Mouse (Mus musculus) stomach, embryonic 14.5 days (tissue): ENCODE data around the gene Dab1. TPM values are rescaled to one million over a fixed set of nuclear protein-coding genes. Genes with fewer than 3 reads are reported as not detected.

Source experiments
- ATAC-seq: fragments of 200-750 bp; cut with Nextera tagmentation; 2 replicates; pipeline ENCODE4 v1.8.0; 2017; ENCODE audit warnings: low read depth, moderate TSS enrichment; ENCODE audit not compliant: insufficient number of reproducible peaks, insufficient read depth, low FRiP score
- H3K27ac ChIP-seq: fragments of 300-500 bp; sonication (generic); 2 replicates; pipeline ENCODE4 v1.5.1; 2014; ENCODE audit warnings: mild to moderate bottlenecking, low read length, moderate library complexity, mixed read lengths
- H3K27me3 ChIP-seq: fragments of 300-500 bp; sonication (generic); 2 replicates; pipeline ENCODE4 v1.6.1; 2014; ENCODE audit warnings: low read length, control low read depth, mixed read lengths; ENCODE audit not compliant: control insufficient read depth, insufficient read depth
- H3K36me3 ChIP-seq: fragments of 300-500 bp; sonication (generic); 2 replicates; pipeline ENCODE4 v1.6.1; 2014; ENCODE audit warnings: mild to moderate bottlenecking, control low read depth, low read length, moderate library complexity, mixed read lengths; ENCODE audit not compliant: control insufficient read depth, insufficient read depth
- H3K4me1 ChIP-seq: fragments of 300-500 bp; sonication (generic); 2 replicates; pipeline ENCODE4 v1.6.1; 2014; ENCODE audit warnings: low read length, control low read depth, mixed read lengths; ENCODE audit not compliant: control insufficient read depth, insufficient read depth
- H3K4me2 ChIP-seq: fragments of 300-500 bp; sonication (generic); replicated peaks from 2 replicates; pipeline ENCODE4 v1.6.1; 2014; ENCODE audit warnings: low read depth, low read length, control low read depth
- H3K4me3 ChIP-seq: fragments of 300-500 bp; sonication (generic); 2 replicates; pipeline ENCODE4 v1.5.1; 2014; ENCODE audit warnings: low read depth, low read length, control low read depth
- H3K9ac ChIP-seq: fragments of 300-500 bp; sonication (generic); replicated peaks from 2 replicates; pipeline ENCODE4 v1.6.1; 2014; ENCODE audit warnings: low read depth, mild to moderate bottlenecking, control low read depth, low read length, moderate library complexity, mixed read lengths
- H3K9me3 ChIP-seq: fragments of 300-500 bp; sonication (generic); 2 replicates; pipeline ENCODE4 v1.6.1; 2016; ENCODE audit warnings: low read depth, low read length, control low read depth; ENCODE audit not compliant: control insufficient read depth
- WGBS: fragments of 180-500 bp; shearing (Covaris S2); extraction: QIAGEN DNeasy Blood & Tissue Kit; methylation state at CpG from one replicate; pipeline ENCODE4 v1.1.7; 2014; 5-methylcytosine and 5-hydroxymethylcytosine counted together
- polyA plus RNA-seq: library from polyadenylated mRNA; unstranded; fragments of >200 nt; fragmentation: Nextera tagmentation; extraction: Ambion mirVana; gene quantifications from 2 replicates; pipeline ENCODE4 v1.2.1, GENCODE M21; 2014

Dab1 gene
- polyA plus RNA-seq, 1 experiment from 2014 or later: 8.5 TPM

DNA sequence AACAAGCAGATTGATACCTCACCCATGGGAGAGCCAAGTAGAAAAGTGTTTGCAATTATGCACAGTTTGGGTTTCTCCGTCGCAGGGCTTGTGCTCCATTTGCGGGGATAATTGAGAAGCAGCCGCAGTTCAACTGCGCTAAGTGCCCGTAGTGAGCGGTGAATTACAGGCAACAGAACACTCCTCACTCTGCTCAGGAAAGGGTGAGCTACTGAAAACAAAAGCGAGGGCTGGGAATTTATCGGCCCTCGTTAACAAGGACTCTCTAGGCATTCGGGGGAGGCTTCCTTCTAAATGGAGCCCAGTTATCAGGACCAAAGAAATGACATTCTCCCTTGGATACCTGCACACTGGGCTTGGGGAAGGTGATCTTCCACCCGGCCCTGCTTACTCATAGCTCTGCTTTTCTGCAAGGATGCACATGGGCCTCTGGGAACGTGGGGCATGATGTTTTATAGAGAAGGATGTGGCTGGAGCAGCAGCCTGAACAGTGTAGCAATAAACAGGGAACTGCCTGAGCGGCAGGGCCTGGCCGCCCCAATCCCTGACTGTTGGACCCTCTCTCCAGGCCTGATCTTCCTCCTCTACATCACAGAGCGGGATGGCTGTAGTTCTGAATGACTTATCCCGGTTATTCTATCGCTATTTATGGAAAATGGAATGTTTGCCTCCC, 1067.1 kb downstream of the Dab1 start:
- no peak overlapping the region for H3K4me3 ChIP-seq
- no peaks in the 10 kb centered on the region for H3K27me3 ChIP-seq
- no peaks in the 10 kb centered on the region for H3K36me3 ChIP-seq
- no peak for ATAC-seq
- no peak overlapping the region for H3K9ac ChIP-seq
- 69% methylated on average over 18 of the region's 18 CpGs for WGBS
- H3K4me1 ChIP-seq: no peaks in the 10 kb centered on the region
- no peak overlapping the region for H3K27ac ChIP-seq
- no peaks in the 10 kb centered on the region for H3K9me3 ChIP-seq
- H3K4me2 ChIP-seq: no peak overlapping the region

DNA sequence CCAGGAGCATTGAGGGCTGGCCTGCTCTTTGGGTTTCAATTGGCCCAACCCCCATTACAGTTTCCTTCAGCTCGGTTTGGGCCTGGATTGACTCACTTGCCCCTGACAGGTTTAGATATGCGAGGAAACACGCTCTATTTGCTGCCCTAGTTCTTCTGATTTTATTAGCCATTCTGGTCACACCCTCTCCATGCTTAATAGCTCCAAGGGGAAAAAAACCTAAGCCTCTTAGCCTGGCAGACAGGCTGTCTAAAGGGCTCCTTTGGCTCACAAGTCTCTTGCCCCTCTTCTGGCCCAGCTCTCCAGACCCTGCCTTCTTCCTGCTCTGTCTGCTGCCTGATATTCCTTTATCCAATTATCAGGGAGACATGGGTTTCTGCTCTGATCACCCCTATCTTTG, 1069.9 kb downstream of the Dab1 start:
- Histone ChIP-seq H3K9me3 (no peaks in the 10 kb centered on the region), H3K36me3 (no peaks in the 10 kb centered on the region), H3K4me1 (no peaks in the 10 kb centered on the region), H3K4me2 (no peak overlapping the region), H3K9ac (no peak overlapping the region), H3K4me3 (no peak overlapping the region), H3K27ac (no peak overlapping the region), H3K27me3 (no peaks in the 10 kb centered on the region)
- WGBS: 21% methylated on average over 3 of the region's 3 CpGs
- no peak for ATAC-seq

DNA sequence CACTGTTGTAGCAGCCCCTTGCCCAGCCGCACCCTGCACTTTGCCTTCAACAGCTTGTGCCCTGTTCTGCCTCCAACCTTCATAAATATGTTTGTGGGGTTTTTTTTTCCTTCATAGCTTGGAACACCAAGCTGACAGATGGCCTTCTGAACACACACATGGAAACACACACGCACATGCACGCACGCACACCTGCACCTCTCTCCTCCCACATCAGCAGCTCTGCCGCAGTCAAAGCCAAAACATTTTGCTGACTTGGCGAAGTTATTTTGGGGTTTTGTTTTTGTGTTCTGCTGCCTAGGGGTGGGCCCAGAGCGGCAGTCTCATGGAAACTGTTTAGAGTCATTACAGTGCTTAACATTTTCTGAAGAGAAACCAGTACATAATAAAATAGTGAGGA, 1071.9 kb downstream of the Dab1 start:
- no peaks in the 10 kb centered on the region for H3K27me3 ChIP-seq
- no peaks in the 10 kb centered on the region for H3K36me3 ChIP-seq
- H3K9me3 ChIP-seq: no peaks in the 10 kb centered on the region
- no peak for ATAC-seq
- H3K4me1 ChIP-seq: no peaks in the 10 kb centered on the region
- WGBS: 76% methylated on average over 7 of the region's 7 CpGs
- H3K27ac ChIP-seq: no peak overlapping the region
- H3K9ac ChIP-seq: no peak overlapping the region
- no peak overlapping the region for H3K4me3 ChIP-seq
- H3K4me2 ChIP-seq: no peak overlapping the region

DNA sequence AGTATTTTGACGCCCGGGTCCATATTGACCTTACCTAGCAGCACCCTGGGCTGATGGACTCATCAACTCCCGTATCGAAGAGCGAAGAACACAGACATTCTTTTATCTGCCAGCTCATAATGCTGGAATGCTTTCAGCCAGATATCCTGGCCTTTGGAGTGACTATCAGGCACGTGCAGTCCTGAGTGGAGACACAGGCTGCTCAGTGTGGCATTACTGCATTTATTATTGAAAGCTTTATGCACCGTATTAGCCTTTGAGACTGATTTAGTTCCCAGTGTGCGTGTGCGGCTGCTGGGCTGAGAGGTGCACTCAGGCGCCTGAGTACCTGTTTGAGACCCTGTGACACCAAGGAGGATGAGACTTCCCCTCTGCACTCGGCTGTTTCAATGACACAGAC, 1075.0 kb downstream of the Dab1 start:
- no peaks in the 10 kb centered on the region for H3K27me3 ChIP-seq
- H3K9ac ChIP-seq: no peak overlapping the region
- no peak overlapping the region for H3K27ac ChIP-seq
- no peak for ATAC-seq
- H3K9me3 ChIP-seq: no peaks in the 10 kb centered on the region
- H3K4me3 ChIP-seq: no peak overlapping the region
- H3K4me1 ChIP-seq: no peaks in the 10 kb centered on the region; the same call in 1 of the 2 replicates
- no peak overlapping the region for H3K4me2 ChIP-seq
- WGBS: 75% methylated on average over 11 of the region's 11 CpGs
- H3K36me3 ChIP-seq: no peaks in the 10 kb centered on the region

DNA sequence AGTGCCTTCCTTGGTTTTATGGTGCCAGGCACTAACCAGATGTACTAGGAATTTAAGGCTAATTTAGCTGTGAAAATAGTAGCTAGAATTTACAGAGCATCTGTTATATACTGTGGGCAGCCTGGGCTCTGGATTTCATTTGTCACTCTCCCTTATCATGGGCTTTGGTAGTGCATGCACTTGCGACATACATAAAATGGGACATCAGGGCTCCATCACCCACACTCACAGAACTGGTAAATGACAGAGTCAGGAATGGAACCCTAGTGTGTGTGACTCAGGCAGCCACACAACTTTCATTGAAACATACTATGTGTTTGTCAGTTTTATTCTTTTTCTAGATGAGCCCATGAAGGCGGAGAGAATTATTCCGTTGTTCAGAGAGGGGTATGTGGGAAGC, 1077.4 kb downstream of the Dab1 start:
- no peak for ATAC-seq
- WGBS: 86% methylated on average over 3 of the region's 3 CpGs
- Histone ChIP-seq H3K9me3 (no peaks in the 10 kb centered on the region), H3K27ac (no peak overlapping the region), H3K9ac (no peak overlapping the region), H3K4me2 (no peak overlapping the region), H3K4me3 (no peak overlapping the region), H3K36me3 (no peaks in the 10 kb centered on the region), H3K4me1 (no peaks in the 10 kb centered on the region; the same call in 1 of the 2 replicates), H3K27me3 (no peaks in the 10 kb centered on the region)

DNA sequence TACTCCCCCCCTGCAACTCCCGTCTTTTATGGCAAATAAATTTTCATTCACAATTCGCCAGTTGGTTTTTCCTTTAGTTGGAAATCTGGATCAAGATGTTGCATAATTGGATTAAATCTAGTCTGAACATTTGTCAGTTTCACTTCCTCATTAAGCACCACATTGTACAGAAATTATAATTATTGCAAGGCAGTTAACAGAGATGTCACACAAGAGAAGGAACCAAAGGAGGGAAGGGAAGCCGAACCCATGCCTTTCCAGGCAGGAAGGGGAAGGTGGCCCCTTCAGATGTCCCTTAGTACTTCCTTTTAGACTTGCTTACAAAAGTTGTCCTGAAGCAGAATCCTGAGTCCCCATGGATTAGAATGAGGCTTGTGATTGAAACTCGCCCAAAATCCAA, 1078.5 kb downstream of the Dab1 start:
- Histone ChIP-seq H3K9ac (no peak overlapping the region), H3K4me2 (no peak overlapping the region), H3K9me3 (no peaks in the 10 kb centered on the region), H3K27ac (no peak overlapping the region), H3K27me3 (no peaks in the 10 kb centered on the region), H3K4me3 (no peak overlapping the region), H3K4me1 (no peaks in the 10 kb centered on the region; the same call in 1 of the 2 replicates), H3K36me3 (no peaks in the 10 kb centered on the region)
- ATAC-seq: no peak
- WGBS: 62% methylated on average over 4 of the region's 4 CpGs

DNA sequence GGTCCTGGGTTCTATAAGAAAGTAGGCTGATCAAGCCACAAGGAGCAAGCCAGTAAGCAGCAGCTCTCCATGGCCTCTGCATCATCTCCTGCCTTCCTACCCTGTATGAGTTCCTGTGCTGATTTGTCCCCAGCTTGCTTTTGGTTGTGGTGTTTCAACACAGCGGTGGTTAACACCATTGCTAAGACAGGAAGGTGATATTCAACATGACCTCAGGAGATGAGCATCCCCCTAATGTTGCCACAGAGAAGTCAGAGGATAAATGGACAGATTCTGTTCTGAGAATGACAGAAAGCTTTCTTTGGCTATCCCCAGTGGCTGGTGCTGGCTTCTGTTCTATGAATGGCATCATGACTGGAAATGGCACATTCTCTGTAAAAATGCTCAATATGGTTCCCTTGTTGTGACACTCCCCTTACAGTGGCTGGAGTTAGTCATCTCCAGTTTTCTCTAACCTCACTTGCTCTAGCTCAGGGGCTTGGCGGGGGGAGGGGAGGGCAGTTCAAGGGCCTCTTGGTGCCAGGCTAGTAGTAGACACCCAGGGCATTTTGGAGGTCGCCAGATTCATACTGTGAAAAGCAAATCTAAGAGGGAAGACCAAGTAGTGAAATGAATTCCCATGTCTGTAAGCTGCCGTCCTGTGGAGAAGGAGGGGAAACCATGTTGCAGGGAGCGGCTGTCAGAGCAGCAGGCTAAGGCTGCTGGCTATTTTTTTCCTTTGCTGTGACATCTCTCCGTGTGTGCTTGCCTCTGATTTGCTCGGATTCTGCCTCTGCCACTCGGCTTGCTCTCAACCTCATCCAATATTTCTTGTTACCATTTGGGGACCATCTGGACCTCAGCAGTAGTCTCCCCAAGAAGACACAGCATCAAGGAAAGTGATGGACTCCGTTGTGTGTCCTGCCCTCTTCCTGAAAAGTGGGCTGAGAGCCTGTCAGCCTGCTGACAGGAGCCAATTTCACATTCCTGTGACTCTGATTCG, 1086.8 kb downstream of the Dab1 start:
- no peak for ATAC-seq
- Histone ChIP-seq H3K27ac (no peak overlapping the region), H3K36me3 (no peaks in the 10 kb centered on the region), H3K4me1 (no peaks in the 10 kb centered on the region), H3K4me3 (no peak overlapping the region), H3K27me3 (no peaks in the 10 kb centered on the region), H3K9ac (no peak overlapping the region), H3K4me2 (no peak overlapping the region), H3K9me3 (no peaks in the 10 kb centered on the region)
- 65% methylated on average over 10 of the region's 10 CpGs for WGBS

DNA sequence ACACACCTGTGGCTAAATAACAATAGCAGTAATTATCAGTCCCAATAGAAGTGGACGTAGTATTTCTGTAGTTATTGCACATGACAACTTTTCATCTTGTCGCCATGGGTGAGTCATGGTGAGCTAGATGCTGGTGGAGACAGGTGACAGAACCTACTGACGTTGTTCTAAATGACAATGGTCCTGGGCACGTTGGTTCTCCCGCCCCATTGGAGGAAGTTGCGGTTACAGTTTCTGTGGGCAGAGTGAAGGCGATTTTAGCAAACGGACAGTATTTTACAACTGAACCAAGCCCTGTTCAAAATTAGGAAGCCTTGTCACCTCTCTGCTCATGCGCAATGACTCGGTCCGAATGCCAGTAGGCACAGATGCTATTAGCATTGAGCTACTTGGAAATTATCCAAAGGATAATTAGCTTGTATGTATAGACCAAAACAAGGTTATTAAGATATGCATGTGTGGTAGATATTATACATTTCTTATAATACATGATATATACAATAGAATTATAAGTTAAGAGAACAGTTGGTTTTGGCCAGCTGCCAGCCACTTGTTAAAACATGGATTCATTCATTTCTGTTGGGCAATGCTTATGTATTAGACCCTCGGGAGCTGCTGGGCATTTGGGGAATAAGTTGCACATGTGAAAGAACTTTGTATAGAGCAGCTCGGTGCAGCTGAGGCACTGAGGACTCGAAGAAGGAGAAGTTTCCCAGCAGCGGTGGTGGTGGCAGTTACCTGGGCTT, 1093.4 kb downstream of the Dab1 start:
- Histone ChIP-seq H3K9ac (no peak overlapping the region), H3K4me1 (no peaks in the 10 kb centered on the region), H3K36me3 (no peaks in the 10 kb centered on the region), H3K27ac (no peak overlapping the region), H3K4me2 (no peak overlapping the region), H3K9me3 (no peaks in the 10 kb centered on the region), H3K4me3 (no peak overlapping the region), H3K27me3 (no peaks in the 10 kb centered on the region)
- ATAC-seq: no peak
- WGBS: 82% methylated on average over 15 of the region's 15 CpGs
